In genomic region chr11:21033823-21034401, GRCm38 (mm10) we compare ENCODE assay signal across 8 mouse cellular contexts. TPM values are rescaled to one million over a fixed set of nuclear protein-coding genes. Genes with fewer than 3 reads are reported as not detected.
DNase-seq lines count a peak whose midpoint lies in the region; ATAC-seq and TF ChIP-seq lines count a peak whose summit lies in the region.

No protein-coding gene starts in this region.

- H3K4me2 ChIP-seq in liver, embryonic 12.5 days, result peak overlapping the region; percentile 39

- no peaks in the 10 kb centered on the region for H3K27me3 ChIP-seq in liver, embryonic 12.5 days (replicated peaks)

- TF ChIP-seq POLR2A in bone marrow macrophage, adult 2 months (IDR thresholded peaks at IDR 0.05; ENCODE audit: borderline replicate concordance, low read depth, low read length), result no peak

- WGBS in liver, embryonic 12.5 days (ENCODE audit: insufficient replicate concordance), result 26% methylated on average over 11 of the region's 11 CpGs

- peak; percentile 87 for ATAC-seq in inflammation-experienced regulatory T-cells, adult 6 months
- ATAC-seq in liver, embryonic 12.5 days, result no peak
- no peak for ATAC-seq in erythroblast, adult 5-6 weeks (replicated peaks; ENCODE audit: low FRiP score, poor library complexity, severe bottlenecking)

- peak overlapping the region; percentile 39 for H3K4me3 ChIP-seq in layer of hippocampus, adult 2 months
- H3K4me3 ChIP-seq in bone marrow macrophage, adult 2 months (ENCODE audit: insufficient read depth, low read length), result 0 out of 2 replicates have a peak overlapping the region, but pooled peaks have one; percentile 0
- H3K4me3 ChIP-seq in liver, embryonic 12.5 days, result no peak overlapping the region

- no peak overlapping the region for H3K9ac ChIP-seq in liver, embryonic 12.5 days

- H3K36me3 ChIP-seq in liver, embryonic 12.5 days, result no peaks in the 10 kb centered on the region

- peaks cover 24% of the 10 kb centered on the region for H3K4me1 ChIP-seq in bone marrow macrophage, adult 2 months (ENCODE audit: control insufficient read depth, insufficient read depth, low read length)
- no peaks in the 10 kb centered on the region for H3K4me1 ChIP-seq in liver, embryonic 12.5 days

- no peak for DNase-seq in layer of hippocampus, adult 2 months (ENCODE audit: low spot score in 2 of 2)
- no peak for DNase-seq in layer of hippocampus, postnatal 25 days (ENCODE audit: extremely low spot score in 1 of 2, low spot score in 1 of 2)
- DNase-seq in ovary, postnatal 10 days (ENCODE audit: low spot score), result peak; percentile 14
- DNase-seq in urinary bladder, postnatal 14 days (ENCODE audit: low spot score), result peak; percentile 81

- 0 out of 2 replicates have a peak, but pooled peaks cover 10% of the 10 kb centered on the region for H3K9me3 ChIP-seq in liver, embryonic 12.5 days (replicated peaks)

- peak overlapping the region; percentile 85 for H3K27ac ChIP-seq in layer of hippocampus, adult 2 months
- H3K27ac ChIP-seq in bone marrow macrophage, adult 2 months (ENCODE audit: insufficient read depth, low read depth, low read length), result peak overlapping the region; percentile 58
- H3K27ac ChIP-seq in liver, embryonic 12.5 days, result no peak overlapping the region

- TF ChIP-seq CTCF in layer of hippocampus, adult 2 months (conservative IDR thresholded peaks at IDR 0.05), result no peak
- TF ChIP-seq CTCF in bone marrow macrophage, adult 2 months (IDR thresholded peaks at IDR 0.05; ENCODE audit: low read depth, low read length), result no peak

RNA-seq across cellular contexts. Expression of gene Peli1, which starts 57.2 kb away (rescaled TPM):
- 10 to 100 TPM; 48.1 to 49.6 TPM for total RNA-seq in layer of hippocampus, adult 2 months (2021)
- 10 to 100 TPM; 52.5 to 52.8 TPM for total RNA-seq in layer of hippocampus, postnatal 25 days (2021)
- polyA plus RNA-seq in bone marrow macrophage, adult 2 months (2012; ENCODE audit: insufficient read depth, insufficient read length, missing spikeins), result 28.2 and 30.8 TPM in 2 replicates
- polyA plus RNA-seq in inflammation-experienced regulatory T-cells, adult 6 months (2017; shearing (Covaris generic)), result 10 to 100 TPM; 41.6 to 97.7 (median 96.1) TPM
- 18.3 and 18.7 TPM in 2 replicates for polyA plus RNA-seq in liver, embryonic 12.5 days (2016; fragmentation: Nextera tagmentation; extraction: Ambion mirVana)
- 17.5 and 28.0 TPM in 2 replicates for total RNA-seq in erythroblast, adult 5-6 weeks (2015; ENCODE audit: low replicate concordance)
- 26.2 and 28.4 TPM in 2 replicates for total RNA-seq in erythroblast, adult 5-6 weeks (2017; ENCODE audit: low replicate concordance)

Comparison
In these comparisons a context has a peak if more than half of its experiments do, and no peak if none do; other contexts are left out.
1. DNase-seq: peak in ovary, postnatal 10 days (single experiment) and urinary bladder, postnatal 14 days (single experiment); none in layer of hippocampus, adult 2 months (0 of 2) and layer of hippocampus, postnatal 25 days (0 of 2).